Mouse (Mus musculus): Measurements from ENCODE around the gene Snx9. TPM values are rescaled to one million over a fixed set of nuclear protein-coding genes. Genes with fewer than 3 reads are reported as not detected.

Gene Snx9
- total and polyA plus RNA-seq, 2 experiments from 2014 or later: 5.6 to 8.7 TPM

DNA sequence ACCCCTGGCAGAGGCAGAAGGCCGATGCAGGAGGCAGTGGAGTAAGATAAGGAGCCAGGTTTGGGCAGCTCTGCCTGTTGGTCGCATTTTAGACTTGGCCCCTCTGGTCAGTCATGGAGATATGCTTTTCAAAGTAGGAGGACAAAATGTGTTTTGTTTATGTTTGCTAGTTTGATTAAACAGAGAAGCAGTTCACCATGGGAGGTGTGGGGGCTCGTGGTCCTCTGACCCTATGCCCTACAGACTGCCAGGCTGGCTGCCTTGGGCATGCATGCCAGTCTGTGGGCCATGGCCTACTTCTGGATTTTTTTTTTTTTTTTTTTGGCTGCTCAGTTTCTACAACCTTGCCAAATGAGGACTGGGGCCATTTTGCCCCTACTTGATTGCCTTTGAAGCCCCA, 105.9 kb downstream of the Snx9 start:
- DNase-seq (no peak), ATAC-seq (no peak)
- no peaks in the 10 kb centered on the region for H3K36me3 ChIP-seq (ENCODE audit: insufficient read depth)
- H3K9ac ChIP-seq: no peak overlapping the region
- no peak overlapping the region for H3K4me2 ChIP-seq (ENCODE audit: low read depth)
- no peaks in the 10 kb centered on the region for H3K4me1 ChIP-seq (ENCODE audit: insufficient read depth)
- H3K27ac ChIP-seq (ENCODE audit: low read depth, low read length): no peak overlapping the region
- 0 out of 2 replicates have a peak, but pooled peaks cover 7% of the 10 kb centered on the region for H3K27me3 ChIP-seq (ENCODE audit: insufficient read depth, low read length)
- no peak overlapping the region for H3K4me3 ChIP-seq (ENCODE audit: low read depth, low read length)
- no peak for TF ChIP-seq CTCF (IDR thresholded peaks at IDR 0.05; ENCODE audit: low read depth)
- WGBS: 79% methylated on average over 3 of the region's 3 CpGs
- no peaks in the 10 kb centered on the region for H3K9me3 ChIP-seq (ENCODE audit: low read length)

DNA sequence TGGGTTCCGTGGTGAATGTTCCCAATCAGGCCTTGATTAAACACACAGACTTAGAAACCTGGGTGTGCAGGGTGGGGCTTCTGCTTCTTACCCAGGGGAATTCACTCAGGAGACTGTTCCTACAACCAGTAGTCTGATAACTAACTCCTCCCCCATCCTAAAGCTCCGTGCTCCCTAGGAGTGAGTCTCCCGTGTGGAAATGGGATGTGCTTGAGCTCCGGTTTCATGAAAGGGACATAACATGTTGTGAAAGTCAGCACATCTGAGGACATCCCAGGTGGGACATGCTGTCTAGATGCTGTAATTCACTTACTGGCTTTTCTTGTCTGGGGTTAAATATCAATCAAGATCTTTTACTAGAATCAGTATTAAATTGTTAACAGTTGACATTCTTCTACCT, 111.3 kb downstream of the Snx9 start:
- no peak for ATAC-seq
- H3K4me1 ChIP-seq (ENCODE audit: insufficient read depth): no peaks in the 10 kb centered on the region
- H3K27me3 ChIP-seq (ENCODE audit: insufficient read depth, low read length): no peaks in the 10 kb centered on the region
- no peak for TF ChIP-seq CTCF (IDR thresholded peaks at IDR 0.05; ENCODE audit: low read depth)
- no peak overlapping the region for H3K4me3 ChIP-seq (ENCODE audit: low read depth, low read length)
- H3K36me3 ChIP-seq (ENCODE audit: insufficient read depth): no peaks in the 10 kb centered on the region
- H3K9ac ChIP-seq: no peak overlapping the region
- no peak overlapping the region for H3K4me2 ChIP-seq (ENCODE audit: low read depth)
- no peaks in the 10 kb centered on the region for H3K9me3 ChIP-seq (ENCODE audit: low read length)
- DNase-seq: no peak
- WGBS: 89% methylated on average over 4 of the region's 4 CpGs
- no peak overlapping the region for H3K27ac ChIP-seq (ENCODE audit: low read depth, low read length)

DNA sequence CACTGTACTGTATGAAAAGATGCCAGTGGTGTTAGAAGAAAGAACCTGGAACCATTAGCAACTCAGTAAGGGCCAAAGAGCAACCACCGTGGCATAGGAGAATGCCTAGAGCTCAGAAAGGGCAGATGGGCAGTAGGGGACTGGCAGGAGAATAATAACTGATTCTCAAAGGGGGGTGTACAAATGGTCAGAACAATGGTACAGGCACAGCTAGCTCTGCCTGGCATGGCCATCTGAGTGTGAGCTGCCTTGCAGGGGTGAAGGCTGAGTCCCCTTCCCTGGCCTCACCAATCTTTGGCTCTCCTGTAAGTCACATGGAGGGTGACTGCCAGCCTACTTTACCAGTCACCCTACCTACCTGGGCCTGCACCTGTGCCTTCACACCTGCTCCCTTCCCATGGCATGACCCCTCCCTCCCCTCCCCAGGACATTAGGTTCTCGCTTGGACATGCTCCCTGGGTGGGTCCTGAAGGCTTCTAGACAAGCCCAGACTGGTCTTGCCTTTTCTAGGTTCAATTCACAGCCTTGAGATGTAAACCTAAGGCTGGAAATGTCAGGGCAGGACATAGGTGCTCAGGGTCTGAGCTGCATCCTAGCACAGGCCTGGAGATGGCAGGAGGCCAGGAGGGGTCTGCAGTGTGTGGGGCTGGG, 115.3 kb downstream of the Snx9 start:
- Histone ChIP-seq H3K27me3 (ENCODE audit: insufficient read depth, low read length) (no peaks in the 10 kb centered on the region), H3K9me3 (ENCODE audit: low read length) (no peaks in the 10 kb centered on the region), H3K4me1 (ENCODE audit: insufficient read depth) (no peaks in the 10 kb centered on the region), H3K9ac (no peak overlapping the region), H3K27ac (ENCODE audit: low read depth, low read length) (no peak overlapping the region), H3K36me3 (ENCODE audit: insufficient read depth) (no peaks in the 10 kb centered on the region), H3K4me3 (ENCODE audit: low read depth, low read length) (no peak overlapping the region), H3K4me2 (ENCODE audit: low read depth) (no peak overlapping the region)
- WGBS: 68% methylated on average over 2 of the region's 2 CpGs
- no peak for ATAC-seq
- TF ChIP-seq CTCF (IDR thresholded peaks at IDR 0.05; ENCODE audit: low read depth): no peak
- no peak for DNase-seq

DNA sequence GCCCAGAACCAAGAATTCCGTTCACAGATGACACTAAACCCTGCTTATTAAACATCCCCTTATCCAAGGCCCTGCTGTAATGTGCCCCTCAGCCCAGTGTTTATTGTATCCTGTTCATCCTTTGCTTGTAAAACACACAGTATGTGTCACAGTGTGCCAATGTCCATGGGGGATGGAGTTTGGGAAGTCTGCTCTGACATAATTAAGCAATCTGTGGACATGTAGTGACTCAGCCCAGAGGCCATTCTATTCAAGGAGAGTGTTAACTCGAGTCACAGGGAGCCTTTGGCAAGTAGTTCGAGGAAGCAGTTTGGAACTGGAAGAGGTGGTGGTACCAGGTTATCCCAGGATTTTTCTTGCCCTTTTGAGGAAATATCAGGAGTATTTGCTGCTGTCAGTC, 116.0 kb downstream of the Snx9 start:
- no peak for ATAC-seq
- H3K27me3 ChIP-seq (ENCODE audit: insufficient read depth, low read length): no peaks in the 10 kb centered on the region
- 57% methylated on average over 3 of the region's 3 CpGs for WGBS

DNA sequence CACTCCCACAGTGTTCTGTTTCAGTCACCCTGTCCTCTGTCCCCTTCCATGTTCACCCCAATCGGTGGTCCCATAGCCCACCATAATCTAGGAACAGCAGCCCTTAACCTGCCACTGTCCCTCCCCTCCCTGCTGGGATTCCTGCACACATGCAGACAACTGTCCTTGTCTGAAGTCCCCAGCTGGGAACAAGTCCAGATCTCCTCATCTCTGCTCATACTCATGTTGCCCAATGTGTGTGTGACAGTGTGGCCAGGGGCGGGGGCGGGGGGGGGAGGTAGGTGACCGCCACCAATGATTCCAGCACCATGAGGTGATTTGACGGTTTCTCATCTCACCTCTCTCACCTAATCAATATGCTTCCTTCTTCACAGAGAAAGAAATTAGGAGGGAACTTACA, 117.1 kb downstream of the Snx9 start:
- H3K4me3 ChIP-seq (ENCODE audit: low read depth, low read length): no peak overlapping the region
- WGBS: 91% methylated on average over 5 of the region's 5 CpGs
- TF ChIP-seq CTCF (IDR thresholded peaks at IDR 0.05; ENCODE audit: low read depth): no peak
- no peak overlapping the region for H3K9ac ChIP-seq
- no peak overlapping the region for H3K27ac ChIP-seq (ENCODE audit: low read depth, low read length)
- H3K36me3 ChIP-seq (ENCODE audit: insufficient read depth): no peaks in the 10 kb centered on the region
- no peaks in the 10 kb centered on the region for H3K4me1 ChIP-seq (ENCODE audit: insufficient read depth)
- ATAC-seq (no peak), DNase-seq (no peak)
- H3K4me2 ChIP-seq (ENCODE audit: low read depth): no peak overlapping the region
- no peaks in the 10 kb centered on the region for H3K27me3 ChIP-seq (ENCODE audit: insufficient read depth, low read length)
- no peaks in the 10 kb centered on the region for H3K9me3 ChIP-seq (ENCODE audit: low read length)

More for the DNA sequence above, 116.0 kb downstream of the Snx9 start:
- no peaks in the 10 kb centered on the region for H3K9me3 ChIP-seq (ENCODE audit: low read length)
- no peaks in the 10 kb centered on the region for H3K4me1 ChIP-seq (ENCODE audit: insufficient read depth)
- H3K4me2 ChIP-seq (ENCODE audit: low read depth): no peak overlapping the region
- no peak overlapping the region for H3K27ac ChIP-seq (ENCODE audit: low read depth, low read length)
- no peaks in the 10 kb centered on the region for H3K36me3 ChIP-seq (ENCODE audit: insufficient read depth)
- DNase-seq: no peak
- no peak overlapping the region for H3K4me3 ChIP-seq (ENCODE audit: low read depth, low read length)
- no peak overlapping the region for H3K9ac ChIP-seq
- TF ChIP-seq CTCF (IDR thresholded peaks at IDR 0.05; ENCODE audit: low read depth): no peak

DNA sequence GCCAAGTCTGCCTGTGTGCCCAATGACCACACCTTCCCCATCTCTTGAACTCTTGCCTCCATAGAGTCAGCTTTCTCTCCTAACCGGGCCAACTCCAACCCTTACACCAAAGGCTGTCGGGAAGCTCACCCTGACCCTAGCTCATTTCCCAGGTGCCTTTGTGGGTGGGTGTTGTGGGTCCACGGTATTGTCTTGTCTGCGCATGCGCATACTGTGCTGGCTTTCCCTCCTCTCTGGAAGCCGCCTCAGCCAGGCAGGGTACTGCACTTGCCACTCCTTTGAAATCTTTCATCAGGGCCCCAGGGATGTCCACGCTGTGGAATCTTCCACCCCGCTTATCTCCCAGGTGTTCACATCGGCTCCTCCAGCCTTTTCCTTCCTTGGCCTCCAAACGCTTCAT, 117.5 kb downstream of the Snx9 start:
- Histone ChIP-seq H3K36me3 (ENCODE audit: insufficient read depth) (no peaks in the 10 kb centered on the region), H3K9ac (no peak overlapping the region), H3K4me3 (ENCODE audit: low read depth, low read length) (no peak overlapping the region), H3K9me3 (ENCODE audit: low read length) (no peaks in the 10 kb centered on the region), H3K4me1 (ENCODE audit: insufficient read depth) (no peaks in the 10 kb centered on the region), H3K27ac (ENCODE audit: low read depth, low read length) (no peak overlapping the region), H3K4me2 (ENCODE audit: low read depth) (no peak overlapping the region), H3K27me3 (ENCODE audit: insufficient read depth, low read length) (no peaks in the 10 kb centered on the region)
- no peak for DNase-seq
- no peak for TF ChIP-seq CTCF (IDR thresholded peaks at IDR 0.05; ENCODE audit: low read depth)
- ATAC-seq: no peak
- 86% methylated on average over 10 of the region's 10 CpGs for WGBS

DNA sequence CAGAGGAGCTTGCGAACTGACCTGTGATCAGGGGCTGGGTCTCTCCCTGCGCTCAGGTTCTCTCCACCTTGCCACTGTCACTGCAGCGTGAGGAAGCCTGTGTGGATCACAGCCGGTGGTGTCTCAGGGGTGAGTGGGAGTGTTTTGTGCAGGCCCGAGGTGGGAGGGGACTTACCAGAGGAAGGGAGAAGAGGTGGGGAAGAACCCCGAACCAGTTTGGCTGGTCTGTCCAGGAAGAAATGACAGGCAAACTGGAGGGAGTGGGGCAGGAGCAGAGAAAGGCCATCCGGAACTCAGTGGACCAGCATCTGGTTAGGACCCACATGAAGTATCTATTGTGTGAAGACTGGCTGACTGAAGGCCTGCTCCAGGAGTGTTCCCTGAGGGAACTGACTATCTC, 118.0 kb downstream of the Snx9 start:
- H3K4me2 ChIP-seq (ENCODE audit: low read depth): no peak overlapping the region
- no peak for DNase-seq
- no peaks in the 10 kb centered on the region for H3K4me1 ChIP-seq (ENCODE audit: insufficient read depth)
- no peaks in the 10 kb centered on the region for H3K27me3 ChIP-seq (ENCODE audit: insufficient read depth, low read length)
- no peak for TF ChIP-seq CTCF (IDR thresholded peaks at IDR 0.05; ENCODE audit: low read depth)
- H3K27ac ChIP-seq (ENCODE audit: low read depth, low read length): no peak overlapping the region
- H3K36me3 ChIP-seq (ENCODE audit: insufficient read depth): no peaks in the 10 kb centered on the region
- H3K9me3 ChIP-seq (ENCODE audit: low read length): no peaks in the 10 kb centered on the region
- 71% methylated on average over 7 of the region's 7 CpGs for WGBS
- ATAC-seq: no peak
- H3K9ac ChIP-seq: no peak overlapping the region
- H3K4me3 ChIP-seq (ENCODE audit: low read depth, low read length): no peak overlapping the region

Measured in forebrain, postnatal 0 days (tissue).